Mouse (Mus musculus): Measurements from ENCODE around the gene Prrt1. TPM values are rescaled to one million over a fixed set of nuclear protein-coding genes. Genes with fewer than 3 reads are reported as not detected.

Prrt1 gene
- polyA plus RNA-seq, 1 experiment from 2014 or later: 2.8 TPM

Other genes starting within 250 kb of the Prrt1 start
- gene BC051142, start 230.7 kb upstream of the Prrt1 start, polyA plus RNA-seq (2015; fragmentation: Nextera tagmentation; extraction: Ambion mirVana): 2.4 and 2.6 TPM in 2 replicates
- not detected in 2 replicates for gene Btnl4, start 152.2 kb upstream of the Prrt1 start, polyA plus RNA-seq (2015; fragmentation: Nextera tagmentation; extraction: Ambion mirVana)
- not detected in 2 replicates for gene Btnl6, start 112.2 kb upstream of the Prrt1 start, polyA plus RNA-seq (2015; fragmentation: Nextera tagmentation; extraction: Ambion mirVana)
- 4.6 and 7.7 TPM in 2 replicates for gene Notch4, start 65.3 kb upstream of the Prrt1 start, polyA plus RNA-seq (2015; fragmentation: Nextera tagmentation; extraction: Ambion mirVana)
- 2.4 and 3.0 TPM in 2 replicates for gene Gpsm3, start 39.7 kb upstream of the Prrt1 start, polyA plus RNA-seq (2015; fragmentation: Nextera tagmentation; extraction: Ambion mirVana)
- 10.2 and 10.5 TPM in 2 replicates for gene Pbx2, start 38.3 kb upstream of the Prrt1 start, polyA plus RNA-seq (2015; fragmentation: Nextera tagmentation; extraction: Ambion mirVana)
- gene Ager, start 31.7 kb upstream of the Prrt1 start, polyA plus RNA-seq (2015; fragmentation: Nextera tagmentation; extraction: Ambion mirVana): 2.3 and 2.5 TPM in 2 replicates
- 302 TPM in 2 replicates for gene Rnf5, start 25.8 kb upstream of the Prrt1 start, polyA plus RNA-seq (2015; fragmentation: Nextera tagmentation; extraction: Ambion mirVana)
- gene Agpat1, start 25.3 kb upstream of the Prrt1 start, polyA plus RNA-seq (2015; fragmentation: Nextera tagmentation; extraction: Ambion mirVana): 74.4 and 77.6 TPM in 2 replicates
- gene Egfl8, start 13.6 kb upstream of the Prrt1 start, polyA plus RNA-seq (2015; fragmentation: Nextera tagmentation; extraction: Ambion mirVana): 4.7 and 5.9 TPM in 2 replicates
- 15.9 and 19.7 TPM in 2 replicates for gene Ppt2, start 1.0 kb upstream of the Prrt1 start, polyA plus RNA-seq (2015; fragmentation: Nextera tagmentation; extraction: Ambion mirVana)
- gene Fkbpl, start 15.2 kb downstream of the Prrt1 start, polyA plus RNA-seq (2015; fragmentation: Nextera tagmentation; extraction: Ambion mirVana): 14.7 and 16.1 TPM in 2 replicates
- gene Atf6b, start 17.6 kb downstream of the Prrt1 start, polyA plus RNA-seq (2015; fragmentation: Nextera tagmentation; extraction: Ambion mirVana): 95.9 and 105 TPM in 2 replicates
- 0.01 and 0.05 TPM in 2 replicates for gene Tnxb, start 41.0 kb downstream of the Prrt1 start, polyA plus RNA-seq (2015; fragmentation: Nextera tagmentation; extraction: Ambion mirVana)
- gene C4b, start 114.3 kb downstream of the Prrt1 start, polyA plus RNA-seq (2015; fragmentation: Nextera tagmentation; extraction: Ambion mirVana): not detected in 2 replicates
- not detected in 2 replicates for gene Cyp21a1, start 175.0 kb downstream of the Prrt1 start, polyA plus RNA-seq (2015; fragmentation: Nextera tagmentation; extraction: Ambion mirVana)
- 36.6 and 40.0 TPM in 2 replicates for gene Stk19, start 207.4 kb downstream of the Prrt1 start, polyA plus RNA-seq (2015; fragmentation: Nextera tagmentation; extraction: Ambion mirVana)
- gene Dxo, start 207.5 kb downstream of the Prrt1 start, polyA plus RNA-seq (2015; fragmentation: Nextera tagmentation; extraction: Ambion mirVana): 68.6 and 75.7 TPM in 2 replicates
- gene Skiv2l, start 220.7 kb downstream of the Prrt1 start, polyA plus RNA-seq (2015; fragmentation: Nextera tagmentation; extraction: Ambion mirVana): 50.1 and 57.9 TPM in 2 replicates
- gene Nelfe, start 220.9 kb downstream of the Prrt1 start, polyA plus RNA-seq (2015; fragmentation: Nextera tagmentation; extraction: Ambion mirVana): 106 and 109 TPM in 2 replicates
- 1.9 and 2.0 TPM in 2 replicates for gene Cfb, start 233.0 kb downstream of the Prrt1 start, polyA plus RNA-seq (2015; fragmentation: Nextera tagmentation; extraction: Ambion mirVana)
- gene Zbtb12, start 249.9 kb downstream of the Prrt1 start, polyA plus RNA-seq (2015; fragmentation: Nextera tagmentation; extraction: Ambion mirVana): 7.8 and 9.7 TPM in 2 replicates